Mouse (Mus musculus): ENCODE results near the gene Crip2.

DNA sequence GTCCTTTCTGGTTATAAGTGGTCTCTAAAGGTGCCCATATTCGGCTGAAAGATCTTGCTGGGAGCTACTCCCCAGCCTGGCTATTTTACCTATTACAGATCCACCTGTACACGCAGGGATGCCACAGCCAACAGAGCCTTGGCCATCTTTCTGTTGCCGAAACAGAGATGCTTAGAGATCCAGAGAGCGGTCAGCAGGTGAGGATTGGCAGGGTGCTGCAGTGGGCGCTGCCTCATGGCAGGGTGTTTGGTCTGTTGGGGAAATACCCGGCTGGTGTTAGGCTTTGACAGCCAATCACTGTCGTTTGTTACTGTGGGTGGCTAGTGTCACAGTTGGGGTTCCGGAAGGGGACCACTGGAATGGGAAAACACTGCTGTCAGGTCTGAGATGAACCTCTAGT is 17.9 kb downstream of the Crip2 start:
- no peak for TF ChIP-seq CTCF (IDR thresholded peaks at IDR 0.05; ENCODE audit: borderline replicate concordance, insufficient read depth, low read length)
- TF ChIP-seq POLR2A (IDR thresholded peaks at IDR 0.05; ENCODE audit: low read depth, low read length): no peak
